Mouse (Mus musculus) heart, postnatal 0 days (tissue): ENCODE data around the gene Trio. TPM values are rescaled to one million over a fixed set of nuclear protein-coding genes. Genes with fewer than 3 reads are reported as not detected.

Experiments
- ATAC-seq: fragments of 200-750 bp; cut with Nextera tagmentation; 2 replicates; pipeline ENCODE4 v1.8.0; 2017; ENCODE audit warnings: low read depth, moderate number of reproducible peaks, moderate library complexity; ENCODE audit not compliant: insufficient read depth
- DNase-seq: peaks from one replicate; pipeline ENCODE4 v3.0.0-alpha.2; 2016; ENCODE audit warnings: low spot score
- H3K27ac ChIP-seq: fragments of 300-500 bp; sonication (generic); 2 replicates; pipeline ENCODE4 v1.5.1; 2014; ENCODE audit warnings: low read depth, mild to moderate bottlenecking
- H3K27me3 ChIP-seq: fragments of 300-500 bp; sonication (generic); 2 replicates; pipeline ENCODE4 v1.6.1; 2014; ENCODE audit warnings: low read length, mixed read lengths; ENCODE audit not compliant: control insufficient read depth, insufficient read depth
- H3K36me3 ChIP-seq: fragments of 300-500 bp; sonication (generic); replicated peaks from 2 replicates; pipeline ENCODE4 v1.6.1; 2014; ENCODE audit warnings: low read length, mixed read lengths; ENCODE audit not compliant: control insufficient read depth, insufficient read depth
- H3K4me1 ChIP-seq: fragments of 300-500 bp; sonication (generic); 2 replicates; pipeline ENCODE4 v1.6.1; 2014; ENCODE audit warnings: antibody characterized with exemption; ENCODE audit not compliant: control insufficient read depth, insufficient read depth
- H3K4me2 ChIP-seq: fragments of 300-500 bp; sonication (generic); 2 replicates; pipeline ENCODE4 v1.6.1; 2014; ENCODE audit warnings: low read depth, mild to moderate bottlenecking, low read length, moderate library complexity
- H3K4me3 ChIP-seq: fragments of 300-500 bp; sonication (generic); 2 replicates; pipeline ENCODE4 v1.5.1; 2014; ENCODE audit warnings: low read depth, low read length
- H3K9ac ChIP-seq: fragments of 300-500 bp; sonication (generic); replicated peaks from 2 replicates; pipeline ENCODE4 v1.6.1; 2014; ENCODE audit warnings: low read depth, low read length, mixed read lengths
- H3K9me3 ChIP-seq: fragments of 300-500 bp; sonication (generic); replicated peaks from 2 replicates; pipeline ENCODE4 v1.6.1; 2016; ENCODE audit warnings: low read length; ENCODE audit not compliant: control insufficient read depth
- CTCF ChIP-seq: IDR thresholded peaks from 2 replicates; pipeline ENCODE4 v1.5.1; 2016; ENCODE audit warnings: antibody characterized with exemption, control low read depth, low read depth
- EP300 ChIP-seq: IDR thresholded peaks from 2 replicates; pipeline ENCODE4 v1.6.1; 2016; ENCODE audit warnings: antibody characterized with exemption, low read depth
- WGBS: fragments of 180-500 bp; shearing (Covaris S2); extraction: QIAGEN DNeasy Blood & Tissue Kit; methylation state at CpG from one replicate; pipeline ENCODE4 v1.1.7; 2014; 5-methylcytosine and 5-hydroxymethylcytosine counted together
- polyA plus RNA-seq: library from polyadenylated mRNA; unstranded; fragments of >200 nt; fragmentation: Nextera tagmentation; extraction: Ambion mirVana; gene quantifications from 2 replicates; pipeline ENCODE4 v1.2.1, GENCODE M21; 2015
- total RNA-seq: library from RNA; depleted of rRNA; stranded (reverse); fragments of >200 nt; gene quantifications from 2 replicates; pipeline ENCODE4 v1.2.3, GENCODE M21; 2014; ENCODE audit warnings: low replicate concordance

The Trio gene
- total and polyA plus RNA-seq, 2 experiments from 2014 or later, result 10.1 to 77.2 TPM

- Histone ChIP-seq H3K36me3 (no peaks in the 10 kb centered on the region), H3K9ac (0 out of 2 replicates have a peak overlapping the region, but pooled peaks have one; percentile 20), H3K9me3 (no peaks in the 10 kb centered on the region), H3K4me1 (peaks cover 76% of the 10 kb centered on the region), H3K4me3 (peak overlapping the region; percentile 3; the same call in 1 of the 2 replicates), H3K27me3 (no peaks in the 10 kb centered on the region), H3K27ac (peak overlapping the region; percentile 91), H3K4me2 (peak overlapping the region; percentile 59)
- TF ChIP-seq EP300 (no peak), CTCF (no peak)
- no peak for DNase-seq
- WGBS, result 44% methylated on average over 10 of the region's 10 CpGs
- ATAC-seq, result no peak
These were observed 241.5 kb downstream of the Trio start for GRCm38 (mm10) chr15:27784126-27784563.

- Histone ChIP-seq H3K36me3 (no peaks in the 10 kb centered on the region), H3K4me2 (peak overlapping the region; percentile 59), H3K4me1 (peaks cover 76% of the 10 kb centered on the region), H3K27ac (peak overlapping the region; percentile 91), H3K27me3 (no peaks in the 10 kb centered on the region), H3K4me3 (peak overlapping the region; percentile 3; the same call in 1 of the 2 replicates), H3K9me3 (no peaks in the 10 kb centered on the region), H3K9ac (peak overlapping the region; percentile 38)
- DNase-seq (no peak), ATAC-seq (0 out of 2 replicates have a peak, but pooled peaks have one; percentile 16)
- 15% methylated on average over 12 of the region's 12 CpGs for WGBS
- peak; percentile 14 for TF ChIP-seq CTCF
- no peak for TF ChIP-seq EP300
These were observed 242.0 kb downstream of the Trio start for GRCm38 (mm10) chr15:27783541-27784125.

- Histone ChIP-seq H3K9me3 (no peaks in the 10 kb centered on the region), H3K36me3 (no peaks in the 10 kb centered on the region), H3K4me2 (peak overlapping the region; percentile 59), H3K27ac (peak overlapping the region; percentile 91), H3K4me1 (peaks cover 78% of the 10 kb centered on the region), H3K4me3 (no peak overlapping the region), H3K9ac (peak overlapping the region; percentile 38), H3K27me3 (no peaks in the 10 kb centered on the region)
- WGBS, result 35% methylated on average over 8 of the region's 8 CpGs
- TF ChIP-seq CTCF, result no peak
- no peak for TF ChIP-seq EP300
- ATAC-seq (no peak), DNase-seq (no peak)
These were observed 242.6 kb downstream of the Trio start for GRCm38 (mm10) chr15:27783092-27783491.

GRCm38 (mm10) chr15:27782383-27783036 is 243.1 kb downstream of the Trio start:
- ATAC-seq (peak; percentile 74), DNase-seq (peak; percentile 88)
- no peak for TF ChIP-seq CTCF
- peak; percentile 24; the same call in 1 of the 2 replicates for TF ChIP-seq EP300
- Histone ChIP-seq H3K36me3 (no peaks in the 10 kb centered on the region), H3K27me3 (no peaks in the 10 kb centered on the region), H3K4me3 (no peak overlapping the region), H3K27ac (peak overlapping the region; percentile 91), H3K9ac (no peak overlapping the region), H3K4me1 (peaks cover 83% of the 10 kb centered on the region), H3K4me2 (peak overlapping the region; percentile 59), H3K9me3 (no peaks in the 10 kb centered on the region)
- 12% methylated on average over 15 of the region's 15 CpGs for WGBS

GRCm38 (mm10) chr15:27779827-27780226 is 245.8 kb downstream of the Trio start:
- H3K9me3 ChIP-seq, result no peaks in the 10 kb centered on the region
- DNase-seq (no peak), ATAC-seq (no peak)
- peak overlapping the region; percentile 34; the same call in 1 of the 2 replicates for H3K27ac ChIP-seq
- H3K27me3 ChIP-seq, result no peaks in the 10 kb centered on the region
- peaks cover 69% of the 10 kb centered on the region for H3K4me1 ChIP-seq
- no peaks in the 10 kb centered on the region for H3K36me3 ChIP-seq
- 46% methylated on average over 10 of the region's 10 CpGs for WGBS
- TF ChIP-seq EP300, result no peak
- no peak for TF ChIP-seq CTCF
- H3K4me3 ChIP-seq, result no peak overlapping the region
- H3K4me2 ChIP-seq, result no peak overlapping the region
- H3K9ac ChIP-seq, result no peak overlapping the region
